Mouse (Mus musculus) common myeloid progenitor, adult 5-6 weeks (primary cell): ENCODE measurements around the gene Thsd7a. TPM values are rescaled to one million over a fixed set of nuclear protein-coding genes. Genes with fewer than 3 reads are reported as not detected.

Experiments used
- ATAC-seq: replicated peaks from 2 replicates; pipeline ENCODE4 v1.8.0; 2016; ENCODE audit warnings: low read depth, mild to moderate bottlenecking, moderate TSS enrichment, inconsistent platforms; ENCODE audit not compliant: poor library complexity, severe bottlenecking
- total RNA-seq: library from RNA; stranded (forward); fragments of 200-1000, 187-1606 nt; gene quantifications from 2 replicates; pipeline ENCODE4 v1.2.3, GENCODE M21; 2017

The Thsd7a gene
- total RNA-seq, 1 experiment from 2014 or later = not detected

DNA sequence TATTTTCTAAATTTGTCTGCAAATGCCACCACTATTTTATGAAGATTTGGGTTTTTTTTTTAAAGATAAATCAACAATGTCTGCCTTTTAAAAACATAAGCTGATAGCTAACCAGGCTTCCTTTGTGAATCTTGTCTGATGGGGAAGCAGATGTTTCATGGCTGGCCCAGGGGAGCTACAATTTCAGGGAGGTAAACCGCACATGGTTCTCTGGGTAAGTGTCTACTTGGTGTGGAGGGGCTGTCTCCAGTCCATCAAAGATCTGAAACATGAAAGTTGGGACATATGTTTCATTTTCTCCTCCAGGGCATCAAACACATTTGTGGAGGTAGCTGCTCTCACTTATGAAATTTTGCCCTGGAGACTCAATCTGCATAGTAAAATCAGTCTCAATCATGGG is 55.5 kb downstream of the Thsd7a start:
- no peak for ATAC-seq

DNA sequence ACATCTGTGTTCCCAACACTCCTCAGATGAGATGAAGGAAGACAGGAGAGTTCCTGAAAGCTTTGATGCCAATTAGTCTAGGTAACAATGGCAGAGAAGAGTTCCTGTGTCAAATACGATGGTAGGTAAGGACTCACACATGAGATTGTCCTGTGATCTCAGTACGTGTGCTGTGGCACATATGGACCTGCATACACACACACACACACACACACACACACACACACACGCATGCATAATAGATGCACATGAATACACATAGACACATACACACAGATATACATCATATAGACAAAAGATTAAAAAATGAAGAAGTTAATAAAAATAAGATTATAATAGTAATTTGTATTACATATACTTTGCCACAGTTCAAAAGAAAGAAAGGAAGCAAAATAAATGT is 56.0 kb downstream of the Thsd7a start:
- no peak for ATAC-seq

DNA sequence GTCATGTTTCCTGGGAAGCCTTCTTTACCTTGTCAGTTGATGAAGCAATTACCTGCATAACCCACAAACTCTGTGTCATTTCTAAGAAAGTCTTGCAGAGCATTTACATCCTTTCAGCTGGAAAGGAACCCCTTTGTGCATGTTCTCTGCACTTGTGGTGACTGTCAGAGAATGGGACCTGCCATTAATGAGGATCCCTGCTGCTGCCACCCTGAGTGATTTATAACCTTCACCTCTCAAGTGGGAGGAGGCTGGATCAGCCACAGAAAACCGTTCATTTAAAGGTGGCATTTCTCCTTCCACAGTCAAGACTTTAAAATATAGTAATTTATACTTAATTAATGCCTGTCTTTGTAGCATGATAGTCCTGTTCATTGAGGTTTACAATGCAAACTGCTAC is 99.6 kb downstream of the Thsd7a start:
- ATAC-seq = no peak

DNA sequence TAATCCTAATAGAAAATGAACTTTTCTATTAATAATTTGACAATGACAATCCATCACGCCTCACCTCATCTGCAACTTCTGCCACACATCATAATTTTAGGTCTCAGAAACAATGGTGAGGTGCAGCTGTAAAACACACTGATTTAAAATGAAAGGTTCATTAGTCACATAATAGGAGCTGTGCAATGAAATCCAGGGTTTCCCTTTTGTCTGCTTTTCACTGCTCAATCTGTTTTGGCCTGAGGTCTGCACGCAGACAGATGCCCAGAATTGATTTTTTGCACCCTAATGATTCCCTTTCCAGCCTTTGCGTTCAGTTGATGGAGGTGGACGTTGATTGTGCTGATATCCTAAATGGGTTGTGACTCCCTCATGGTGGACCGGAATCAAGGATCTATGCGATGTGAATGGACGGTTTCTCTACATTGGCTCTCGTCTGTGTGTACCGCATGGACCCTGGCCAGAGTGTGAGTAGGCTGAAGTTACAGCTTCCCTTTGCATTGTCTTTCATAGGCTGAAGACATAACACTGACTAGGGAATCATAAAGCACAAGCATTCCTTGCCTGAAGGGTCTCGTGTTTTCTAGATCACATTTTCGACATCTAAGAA is 120.5 kb downstream of the Thsd7a start:
- ATAC-seq = no peak

DNA sequence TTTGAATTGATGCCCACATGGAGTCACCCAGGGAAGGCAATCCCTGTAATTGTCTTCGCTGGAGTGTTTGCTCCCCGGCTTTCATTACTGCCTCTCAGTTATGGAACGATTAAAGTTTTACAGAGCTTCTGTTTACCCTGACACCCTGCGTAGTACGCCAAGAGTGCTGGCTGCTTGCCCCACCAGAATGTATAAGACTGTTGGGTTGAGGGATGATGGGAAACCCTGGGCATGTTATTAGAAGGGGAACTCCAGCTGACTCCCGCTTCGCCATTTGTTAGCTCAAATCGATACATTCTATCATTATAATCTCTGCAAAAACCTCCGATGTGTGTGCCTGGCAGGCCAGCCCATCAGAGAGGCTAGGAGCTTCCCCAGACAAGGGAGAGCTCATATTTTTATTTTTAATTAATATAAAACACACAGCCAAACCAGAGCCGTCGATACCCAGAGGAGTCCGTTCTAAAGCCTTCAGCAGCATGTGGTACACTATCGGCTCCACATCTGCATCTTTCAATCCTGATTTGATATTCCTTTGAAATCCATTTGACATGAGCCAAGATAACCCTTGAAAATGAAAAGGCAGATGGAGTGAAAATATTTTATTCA is 142.5 kb downstream of the Thsd7a start:
- ATAC-seq = no peak

DNA sequence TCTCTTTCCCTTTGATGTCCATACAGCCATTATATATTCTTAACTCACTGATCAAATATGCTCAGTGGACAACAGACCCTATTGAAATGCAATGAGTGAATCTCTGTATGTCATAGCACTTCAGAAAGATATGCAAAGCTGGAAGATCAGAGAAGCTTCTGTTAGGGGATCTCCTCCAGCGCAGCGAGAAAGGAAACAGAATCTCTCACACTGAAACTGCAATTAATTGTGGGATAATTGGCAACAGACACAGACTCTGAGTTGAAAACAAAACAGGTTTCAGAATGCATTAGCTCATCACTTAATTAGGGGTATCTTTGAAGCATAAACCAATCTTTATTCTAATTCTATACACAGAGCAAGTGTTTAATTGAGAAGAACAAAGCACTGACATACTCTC is 146.3 kb downstream of the Thsd7a start:
- ATAC-seq = no peak

DNA sequence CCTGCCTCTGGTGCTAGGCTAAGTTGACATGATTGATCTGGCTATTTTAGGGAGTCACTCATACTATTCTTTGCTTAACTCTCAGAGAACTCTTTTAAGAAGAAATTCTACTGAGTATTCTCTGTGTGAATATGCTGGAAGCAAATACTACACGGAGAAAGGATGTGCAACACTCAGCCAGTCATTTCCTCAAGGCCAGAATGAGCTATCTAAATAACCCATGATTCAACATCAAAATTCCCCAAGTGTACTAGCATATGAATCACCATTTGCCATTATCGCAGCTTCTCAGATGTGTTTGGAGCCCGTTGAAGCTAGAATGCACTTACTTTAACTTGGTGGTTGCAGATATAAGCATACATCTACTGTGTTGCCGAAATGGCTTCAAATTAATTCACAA is 147.0 kb downstream of the Thsd7a start:
- no peak for ATAC-seq

DNA sequence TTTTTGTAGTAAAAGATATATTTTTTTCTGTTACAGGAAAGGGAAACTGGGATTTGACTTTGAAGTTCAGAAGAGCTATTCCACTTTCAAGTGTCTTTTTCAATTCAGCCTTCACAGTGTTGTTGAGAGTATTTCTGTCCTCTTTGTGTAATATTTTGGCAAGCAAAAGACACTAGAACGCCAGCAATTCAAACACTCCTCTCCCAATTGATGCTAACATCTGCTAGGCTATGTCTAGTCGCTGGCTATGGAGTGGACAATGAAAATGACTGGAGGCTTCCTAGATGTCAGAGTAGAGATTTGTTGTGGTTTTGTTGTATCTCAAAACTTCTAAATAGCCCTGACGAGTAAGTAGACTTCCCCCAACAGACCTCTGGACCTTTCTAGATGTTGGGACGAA is 164.8 kb downstream of the Thsd7a start:
- ATAC-seq = no peak

DNA sequence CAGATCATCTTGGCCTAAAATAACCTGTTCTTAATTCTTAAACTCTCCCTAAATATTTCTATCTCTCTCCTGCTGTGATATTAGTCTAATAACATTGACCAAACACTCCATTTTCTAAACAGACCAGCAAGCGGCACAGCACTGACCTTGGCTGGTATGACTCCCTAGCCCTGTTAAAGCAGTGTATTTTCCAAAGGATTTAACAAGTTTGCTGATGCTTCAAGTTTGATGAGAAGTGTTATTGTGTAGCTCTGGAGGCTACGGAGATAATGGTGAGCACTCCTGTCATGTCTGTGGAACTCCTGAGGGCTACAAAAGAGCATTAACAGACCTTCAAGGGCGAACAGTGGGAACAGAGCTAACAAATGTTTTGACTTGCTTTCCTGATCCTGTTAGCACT is 168.1 kb downstream of the Thsd7a start:
- ATAC-seq = no peak

DNA sequence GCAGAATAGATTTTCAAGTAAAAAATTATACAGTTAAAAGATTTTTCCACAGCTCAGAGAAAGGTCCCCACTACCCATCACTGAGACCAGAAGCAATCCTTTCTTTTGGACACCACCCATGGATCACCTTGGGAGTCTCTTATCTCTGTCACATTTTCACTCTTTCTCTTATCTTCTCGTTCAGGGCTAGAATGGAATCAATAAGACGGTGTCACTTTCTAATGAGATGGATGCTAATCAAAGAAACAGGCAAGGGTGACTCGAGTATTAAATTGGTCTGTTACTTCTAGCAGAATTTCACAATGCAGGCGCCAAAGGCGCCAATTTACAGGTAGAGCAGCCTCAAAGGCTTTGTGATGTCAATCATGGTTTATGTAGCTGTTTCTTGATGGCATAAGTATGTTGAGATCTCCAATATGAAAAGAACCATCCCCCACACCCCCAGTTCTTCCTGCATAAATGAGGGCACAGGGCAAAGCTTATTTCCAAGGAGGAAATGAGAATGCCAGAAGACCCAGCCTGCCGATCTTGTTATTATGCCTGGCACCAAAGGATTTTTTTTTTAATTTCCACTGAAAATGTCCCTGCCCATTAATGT is 173.5 kb downstream of the Thsd7a start:
- ATAC-seq = no peak

DNA sequence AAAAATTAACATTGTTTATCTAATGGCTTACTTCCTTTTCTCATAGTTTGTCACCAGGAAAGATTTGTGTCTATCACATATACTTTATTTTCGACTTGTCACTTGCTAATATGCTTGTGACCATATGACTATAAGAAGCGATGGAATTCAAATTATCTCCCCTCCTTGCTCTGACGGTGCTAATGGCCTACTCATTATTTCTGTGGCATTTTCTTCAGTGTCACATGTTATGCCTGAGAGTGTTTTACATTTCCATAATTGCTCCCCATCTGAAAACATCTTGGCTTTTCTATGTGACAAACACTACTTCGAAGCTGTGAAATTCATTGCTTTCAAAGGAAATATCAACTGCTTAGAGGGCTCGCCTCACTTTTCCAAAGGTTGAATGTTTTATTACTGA is 177.0 kb downstream of the Thsd7a start:
- no peak for ATAC-seq

DNA sequence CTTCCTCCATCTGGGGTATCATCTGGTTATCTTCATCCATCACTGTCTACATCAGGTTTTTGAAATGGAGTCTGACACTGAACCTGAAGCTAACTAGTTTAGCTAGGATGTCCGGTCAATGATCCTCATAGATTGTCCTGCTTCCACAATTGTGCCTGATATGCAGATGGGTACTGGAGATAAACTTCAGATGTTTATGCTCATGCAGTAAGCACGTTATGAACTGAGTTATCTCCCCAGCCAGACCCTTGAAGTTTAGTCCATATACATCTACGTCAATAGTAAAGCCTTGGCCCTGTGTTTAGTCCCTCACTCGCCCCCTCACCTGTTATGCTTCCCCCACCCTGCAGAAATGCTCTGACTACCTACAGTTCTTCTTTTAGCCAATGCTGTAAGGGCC is 184.1 kb downstream of the Thsd7a start:
- no peak for ATAC-seq

DNA sequence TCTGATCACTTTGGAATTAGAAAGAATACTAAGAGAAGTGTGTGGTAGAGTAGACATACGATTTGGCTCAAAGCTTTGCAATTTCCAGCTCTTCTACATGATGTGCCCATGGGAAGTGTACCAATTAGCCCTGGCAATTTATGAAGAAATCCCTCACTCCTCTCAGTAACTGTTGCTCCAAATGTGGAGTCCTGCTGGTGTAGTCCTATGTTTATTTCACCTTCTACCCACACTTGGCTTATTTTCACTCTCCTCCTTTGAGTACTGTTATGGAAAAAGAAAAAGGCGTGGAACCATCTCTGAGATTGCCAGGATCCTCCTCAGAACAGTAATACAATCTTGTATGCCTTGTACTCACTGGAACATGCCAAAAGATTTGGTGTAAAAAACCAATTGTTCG is 186.9 kb downstream of the Thsd7a start:
- no peak for ATAC-seq

DNA sequence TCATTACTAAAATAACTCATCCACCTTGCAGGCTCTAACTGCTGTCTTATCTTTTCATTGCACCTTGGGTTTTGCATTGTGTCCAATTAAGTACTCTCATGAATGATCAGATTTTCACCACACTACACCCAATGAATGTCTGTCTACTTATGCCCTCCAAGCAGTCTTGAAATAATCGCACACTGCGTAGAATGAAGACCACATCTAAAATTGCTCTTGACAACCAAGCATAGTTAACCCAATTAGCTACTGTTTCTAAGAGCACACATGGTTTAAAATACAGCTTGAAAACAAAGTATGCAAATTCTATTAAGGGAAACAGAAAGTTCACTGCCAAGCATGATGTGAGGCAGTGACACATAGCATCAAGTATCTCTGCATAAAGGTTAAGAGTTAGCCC is 188.7 kb downstream of the Thsd7a start:
- ATAC-seq = no peak

DNA sequence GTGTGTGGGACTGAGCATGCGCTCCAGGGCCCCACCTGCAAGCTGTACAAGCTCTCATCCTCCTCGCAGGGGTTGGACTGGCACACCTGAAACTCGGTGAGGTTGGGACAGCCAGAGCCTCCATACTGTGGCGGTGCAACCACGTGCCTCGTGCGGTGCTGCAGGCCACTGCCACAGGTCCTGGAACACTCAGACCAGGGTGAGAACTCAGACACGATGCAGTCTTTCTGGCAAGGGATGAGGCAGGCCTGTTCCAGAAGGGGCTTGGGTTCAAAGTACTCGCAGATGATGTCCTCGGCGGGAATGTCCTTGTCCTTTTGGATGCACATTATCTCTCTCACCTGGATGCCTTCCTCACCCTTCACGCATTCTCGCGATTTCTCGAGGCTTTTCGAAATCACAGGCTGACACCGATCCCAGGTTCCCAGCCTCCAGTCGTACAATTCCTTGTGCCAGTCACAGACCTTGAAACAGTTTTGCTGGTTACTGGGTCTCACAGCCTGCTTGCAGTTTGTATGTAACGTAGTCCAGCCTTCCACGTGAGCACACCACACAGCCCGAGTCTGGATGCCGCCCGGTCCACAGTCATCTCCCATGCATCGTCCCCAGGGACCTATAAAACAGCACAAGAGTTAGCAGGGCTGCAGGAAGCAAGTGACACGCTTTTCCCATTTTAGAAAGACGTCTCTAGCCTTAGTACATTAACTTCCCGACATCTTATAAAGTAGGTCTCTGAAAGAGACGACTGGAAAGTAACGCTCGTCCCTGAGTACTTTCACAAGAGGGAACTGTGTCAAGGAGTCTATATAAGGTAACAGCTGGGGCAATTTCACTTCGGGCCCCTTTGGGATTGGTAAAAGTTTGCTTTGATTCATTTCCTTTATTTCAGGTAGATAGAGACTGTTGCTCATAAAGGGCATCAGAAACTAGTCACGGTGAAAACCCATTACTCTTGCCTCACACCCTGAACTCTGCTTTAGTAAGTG is 193.8 kb downstream of the Thsd7a start:
- ATAC-seq = no peak

DNA sequence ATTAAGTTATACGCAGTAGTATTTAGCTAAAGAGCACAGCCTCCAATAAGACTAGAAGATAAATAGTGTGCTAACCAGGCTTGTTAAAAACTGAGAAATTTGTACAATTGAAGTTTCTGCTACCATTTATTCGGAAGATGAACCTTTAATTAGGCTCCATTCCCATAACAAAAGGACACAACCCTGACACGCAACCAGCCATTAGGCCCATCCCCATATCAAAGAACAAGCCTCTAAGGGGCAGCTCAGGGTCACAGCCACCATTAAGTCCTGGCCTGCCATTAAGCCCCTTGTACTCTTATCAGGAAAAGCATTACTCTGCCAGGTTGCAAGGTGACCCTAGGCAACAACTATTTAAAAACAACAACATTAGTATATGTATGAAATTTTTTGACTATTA is 198.0 kb downstream of the Thsd7a start:
- ATAC-seq = no peak

DNA sequence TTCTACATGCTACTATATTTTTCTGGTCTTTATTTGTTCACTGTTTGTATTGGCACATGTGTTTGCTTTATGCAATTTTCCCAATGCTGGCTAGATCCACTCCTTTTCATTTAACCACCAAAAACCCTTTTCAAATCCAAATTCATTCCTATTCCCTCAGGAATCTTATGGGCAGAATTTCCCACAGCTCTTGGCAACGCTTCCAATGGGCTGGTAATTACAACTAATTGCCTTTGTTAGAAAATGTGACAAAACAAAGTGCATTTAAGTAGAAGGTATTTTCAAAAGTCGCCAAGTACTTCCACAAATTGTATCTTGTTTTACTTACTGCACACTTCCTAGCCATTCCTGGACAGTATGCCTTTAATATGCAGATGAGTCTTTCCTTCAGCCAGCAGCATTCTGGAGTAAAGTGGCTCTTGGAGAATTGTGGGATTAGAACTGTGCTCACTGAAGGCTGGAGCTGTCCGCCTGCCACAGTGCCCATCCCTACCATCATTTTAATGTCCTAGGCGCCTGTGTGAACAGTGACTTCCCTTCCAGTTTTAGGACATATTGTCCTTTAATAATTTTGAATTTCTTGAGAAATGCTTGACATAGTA is 199.1 kb downstream of the Thsd7a start:
- ATAC-seq = no peak

DNA sequence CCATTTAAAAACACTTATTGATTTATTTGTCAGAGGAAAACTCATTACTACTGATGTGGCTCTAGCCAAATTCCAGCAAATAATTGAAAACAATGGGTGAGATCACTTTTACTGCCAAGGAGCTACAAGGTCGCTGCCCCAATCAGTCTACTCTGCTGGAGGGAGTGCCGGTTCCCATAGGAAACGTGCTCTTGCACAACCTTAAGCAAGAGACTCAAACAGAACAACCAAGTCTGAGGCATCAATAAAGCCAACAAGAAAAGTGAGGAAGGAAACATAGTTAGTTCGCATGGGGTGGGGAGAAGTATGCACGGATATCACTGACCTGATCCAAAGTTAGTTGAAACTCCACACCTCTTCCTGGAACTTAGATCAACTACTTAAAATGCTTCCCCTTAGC is 205.1 kb downstream of the Thsd7a start:
- no peak for ATAC-seq

DNA sequence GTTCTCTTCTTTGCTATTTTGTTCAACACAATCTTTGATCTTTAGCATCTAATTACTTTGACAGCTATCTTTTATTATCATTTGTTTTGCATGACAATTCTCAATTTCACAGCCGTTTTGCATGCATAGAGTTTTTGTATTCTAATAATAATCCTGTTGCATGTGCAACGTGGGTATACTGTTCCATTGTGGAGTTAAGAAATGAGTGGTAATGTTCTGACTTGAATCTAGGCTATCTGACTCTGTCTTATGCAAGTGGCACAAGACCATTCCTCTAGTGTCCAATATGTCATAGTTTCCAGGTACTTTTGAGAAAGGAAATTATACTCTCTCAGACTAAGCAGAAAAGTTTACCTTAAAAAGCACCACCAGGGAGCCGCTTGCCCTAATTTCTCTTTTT is 206.7 kb downstream of the Thsd7a start:
- no peak for ATAC-seq

DNA sequence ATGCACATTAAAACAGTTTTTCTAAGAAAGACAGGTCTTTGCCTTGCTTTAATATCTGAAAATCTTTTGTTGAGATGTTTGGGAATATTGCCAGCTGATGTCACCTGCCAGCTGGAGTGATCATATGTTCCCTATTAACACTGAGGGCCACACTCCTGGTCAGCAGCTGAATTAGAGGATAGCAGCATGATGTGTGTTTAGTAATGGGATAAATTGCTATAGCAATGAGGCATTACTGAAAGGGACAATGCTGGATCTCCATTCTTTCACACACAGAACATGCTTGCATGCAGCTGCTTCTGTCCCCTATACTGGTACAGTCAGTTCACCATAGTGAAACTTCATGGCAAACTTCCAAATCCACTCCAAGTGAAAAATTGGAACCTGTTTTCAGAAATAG is 230.1 kb downstream of the Thsd7a start:
- ATAC-seq = no peak
